Mouse (Mus musculus): Measurements from ENCODE around the gene Gm5617.
"Not testable (repeated sequence)": the region's sequence is repeated elsewhere in the genome, so short reads cannot be mapped to it uniquely, and the experiment has no call there.

Gene Gm5617

GRCm38 (mm10) chr9:48494817-48495547 lies at the start of gene Gm5617, which contains the start of gene Rbm7:
TSS of gene Gm5617 (plus strand) at chr9:48495442.
TSS of gene Rbm7 (minus strand) at chr9:48495299.
- DNase-seq, result peak; percentile 94 to 96

DNA sequence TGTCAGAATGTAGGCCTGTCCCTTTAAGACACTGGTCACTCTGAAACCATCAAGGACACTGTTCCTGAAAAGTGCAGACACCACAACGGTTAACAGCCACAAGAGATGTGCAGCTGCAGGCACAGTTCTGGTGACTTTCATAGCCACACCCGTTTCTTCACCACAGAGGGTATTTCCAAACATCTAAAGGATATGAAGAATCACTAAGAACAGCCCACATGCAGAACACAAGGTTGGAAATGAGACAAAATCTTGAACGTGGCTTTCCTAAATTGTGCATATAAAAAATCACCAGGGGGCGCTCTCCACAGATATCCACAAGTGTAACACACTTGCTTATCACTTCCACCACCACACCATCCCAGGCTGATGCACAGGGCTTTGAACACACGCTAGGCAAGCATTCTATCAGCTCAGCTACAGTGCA lies 47.4 kb upstream of the Gm5617 start:
- peak in 1 of 2 experiments; percentile 6 for DNase-seq

- DNase-seq, result no peak
These were observed 45.2 kb upstream of the Gm5617 start for GRCm38 (mm10) chr9:48450066-48450465.

DNA sequence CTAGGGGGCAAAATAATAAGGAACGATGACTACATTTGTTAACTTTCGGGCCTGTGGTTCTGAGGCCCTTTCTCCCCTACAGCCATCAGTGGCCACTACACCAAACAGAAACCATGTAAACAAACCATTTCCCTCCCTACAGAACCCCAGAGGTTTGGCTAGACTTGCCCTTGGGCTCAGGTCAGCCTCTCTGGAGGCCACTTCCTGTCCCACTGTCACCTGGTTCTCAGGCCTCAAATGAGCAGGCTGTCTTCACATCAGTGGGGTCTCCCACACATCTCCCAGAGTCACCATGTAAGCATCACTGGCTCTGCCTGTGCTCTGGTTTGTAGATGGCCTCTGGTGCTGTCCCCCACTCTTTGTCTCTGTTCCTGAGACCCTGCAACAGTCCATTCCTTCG lies 39.3 kb upstream of the Gm5617 start:
- no peak for DNase-seq

GRCm38 (mm10) chr9:48458879-48459278 lies 36.4 kb upstream of the Gm5617 start:
- DNase-seq, result no peak

DNA sequence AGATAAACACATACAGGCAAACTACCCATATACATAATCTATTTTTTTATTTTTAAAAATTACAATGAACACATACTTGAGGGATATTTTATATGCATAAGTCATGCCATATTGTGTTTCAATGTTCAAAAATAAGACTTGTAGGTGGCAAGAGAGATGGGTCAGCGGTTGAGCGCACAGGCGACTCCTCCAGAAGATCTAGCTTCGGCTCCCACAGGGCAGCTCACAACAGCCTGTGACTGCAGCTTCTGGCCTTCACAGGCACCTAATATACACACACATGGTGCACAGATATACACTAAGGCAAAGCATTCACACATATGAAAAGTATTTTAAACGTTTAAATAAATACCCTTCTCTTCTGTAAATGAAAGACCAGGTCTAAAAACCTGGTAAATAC lies 35.9 kb upstream of the Gm5617 start:
- no peak for DNase-seq

GRCm38 (mm10) chr9:48460720-48461119 lies 34.5 kb upstream of the Gm5617 start:
- DNase-seq, result no peak

- no peak for DNase-seq
These were observed 33.7 kb upstream of the Gm5617 start for GRCm38 (mm10) chr9:48461545-48461944.

DNA sequence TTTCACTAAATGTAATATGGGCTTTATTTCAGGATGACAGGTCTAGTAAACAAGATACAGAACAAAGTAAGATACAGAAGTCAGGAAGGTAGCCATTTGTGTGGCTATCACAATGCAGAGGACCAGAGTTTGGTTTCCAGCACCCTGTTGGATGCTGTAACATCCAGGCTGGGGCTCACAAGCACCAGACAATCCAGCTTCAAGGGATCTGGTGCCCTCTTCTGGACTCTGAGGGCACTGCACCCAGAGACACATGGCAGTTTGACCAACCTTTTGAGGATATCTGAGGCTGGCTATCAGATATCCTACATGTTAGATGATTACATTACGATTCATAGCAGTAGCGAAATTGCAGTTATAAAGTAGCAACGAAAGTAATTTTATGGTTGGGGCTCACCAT lies 29.6 kb upstream of the Gm5617 start:
- no peak for DNase-seq

DNA sequence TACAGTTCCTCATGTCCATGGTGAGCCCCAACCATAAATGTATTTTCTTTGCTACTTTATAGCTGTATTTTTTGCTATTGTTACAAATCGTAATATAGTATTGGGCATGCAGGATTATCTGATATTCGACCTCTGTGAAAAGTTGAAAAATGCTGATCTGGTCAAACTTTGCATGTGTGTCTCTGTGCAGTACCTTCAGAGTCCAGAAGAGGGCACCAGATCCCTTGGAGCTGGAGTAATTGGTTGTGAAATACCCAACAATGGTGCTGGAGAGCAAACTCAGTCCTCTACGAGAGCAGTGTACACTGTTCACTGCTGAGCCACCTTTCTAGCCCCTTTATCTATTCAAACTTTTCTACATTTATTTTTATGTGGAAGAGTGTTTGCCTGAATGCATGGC lies 28.4 kb upstream of the Gm5617 start:
- DNase-seq, result peak; percentile 64 to 72

- DNase-seq, result not testable (repeated sequence)
These were observed 27.8 kb upstream of the Gm5617 start for GRCm38 (mm10) chr9:48467471-48467870.

DNA sequence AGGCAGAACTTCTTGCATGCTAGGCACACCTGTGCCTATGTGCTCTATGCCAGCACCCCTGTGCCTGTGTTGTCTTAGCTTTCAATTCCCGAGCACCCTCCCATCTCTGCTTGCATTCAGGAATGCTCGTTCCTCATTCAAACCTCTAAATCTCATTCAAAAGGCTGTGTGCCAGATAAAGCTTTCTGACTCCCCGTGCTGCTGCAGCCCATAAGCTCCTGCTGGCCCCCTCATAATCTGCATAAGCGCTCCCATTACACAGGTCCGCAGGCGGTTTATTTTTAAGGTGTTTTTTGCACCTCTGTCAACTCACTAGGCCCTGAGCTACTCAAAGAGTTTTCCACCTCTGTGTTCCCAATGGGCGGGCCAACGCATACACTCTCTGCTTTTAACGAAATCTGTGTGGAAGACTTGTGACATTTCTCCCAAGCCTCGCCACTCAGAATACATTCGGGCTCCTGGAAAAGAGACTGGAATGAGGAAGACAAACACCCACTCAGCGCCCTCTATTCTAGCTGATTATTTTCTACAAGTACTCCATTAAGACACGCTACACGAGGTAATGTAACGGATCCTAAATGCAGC lies 22.7 kb upstream of the Gm5617 start:
- peak in 1 of 2 experiments; percentile 24 for DNase-seq

DNA sequence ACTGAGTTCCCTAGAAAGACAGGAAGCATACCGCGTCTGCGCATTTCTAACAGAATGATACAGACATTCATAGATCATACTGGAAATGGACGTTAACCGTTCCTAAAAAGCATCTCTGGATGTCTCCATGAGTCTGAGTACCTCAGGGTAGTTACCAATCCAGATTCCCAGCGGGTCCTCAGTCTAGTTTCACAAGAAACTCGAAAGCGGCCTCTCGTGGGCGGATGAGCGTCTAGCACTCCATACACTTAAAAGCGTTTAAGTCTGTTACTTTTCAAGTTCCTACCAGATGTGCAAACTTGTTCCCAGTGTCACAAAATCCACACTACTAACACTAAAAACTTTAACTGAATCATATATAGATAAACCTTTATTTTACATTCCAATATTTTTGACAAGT lies 22.1 kb upstream of the Gm5617 start:
- DNase-seq, result no peak

DNA sequence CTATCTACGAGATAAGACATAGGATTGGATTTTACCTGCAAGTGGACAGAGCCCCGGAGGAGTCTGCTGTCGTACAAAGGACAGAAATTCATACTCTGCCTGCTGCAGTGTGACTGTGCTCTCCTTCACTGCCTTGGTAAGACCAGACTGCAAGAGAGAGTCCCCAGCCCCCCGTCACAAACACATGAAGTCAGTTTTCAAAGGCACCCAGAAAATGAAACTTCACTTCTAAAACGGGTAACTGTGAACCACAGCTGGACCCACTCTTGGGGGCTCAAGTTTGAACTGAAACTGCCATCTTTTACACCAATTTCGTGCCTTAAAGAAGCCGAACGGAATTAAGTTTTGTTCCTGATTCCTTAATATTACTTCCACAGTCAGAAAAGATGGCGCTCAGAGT lies 20.9 kb upstream of the Gm5617 start:
- no peak for DNase-seq

DNA sequence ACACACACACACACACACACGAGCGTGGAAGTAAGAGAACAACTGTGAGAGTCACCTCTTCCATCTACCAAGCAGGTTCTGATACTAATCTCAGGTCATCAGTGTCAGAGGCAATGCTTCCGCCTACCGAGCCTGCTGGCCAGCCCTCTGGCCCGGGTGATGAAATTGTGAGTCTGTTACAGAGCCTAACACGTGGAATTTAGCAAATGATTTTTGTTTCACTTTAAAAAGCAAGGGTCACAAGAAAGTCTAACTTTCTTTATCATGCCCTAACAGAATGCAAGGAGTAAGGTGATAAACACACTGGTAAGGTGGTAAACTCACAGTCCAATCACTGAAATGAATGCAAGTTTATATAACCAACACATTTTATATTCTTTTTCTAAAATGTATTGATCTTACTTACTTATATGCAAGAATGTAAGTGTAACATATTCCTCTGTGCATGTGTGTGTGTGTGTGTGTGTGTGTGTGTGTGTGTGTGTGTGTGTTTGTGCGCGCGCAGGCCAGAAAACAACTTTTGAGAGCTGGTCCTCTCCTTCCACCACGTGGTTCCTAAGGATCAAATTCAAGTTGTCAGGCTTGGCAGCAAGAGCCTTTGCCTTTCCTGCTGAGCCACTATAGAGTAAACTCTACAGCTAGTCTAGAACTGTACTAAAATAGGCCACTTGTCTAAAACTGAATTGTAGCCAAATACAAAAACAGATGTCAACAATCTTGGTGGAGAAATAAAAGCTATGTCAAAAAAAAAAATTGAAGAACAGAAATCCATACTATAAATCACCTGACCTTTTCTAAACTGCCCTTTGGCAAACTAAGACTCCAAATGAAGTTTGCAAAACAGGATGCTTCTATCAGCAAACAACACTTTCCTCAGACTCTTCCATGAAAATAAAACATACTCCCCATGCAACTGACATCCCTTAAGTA lies 18.7 kb upstream of the Gm5617 start:
- DNase-seq, result peak; percentile 52 to 64

DNA sequence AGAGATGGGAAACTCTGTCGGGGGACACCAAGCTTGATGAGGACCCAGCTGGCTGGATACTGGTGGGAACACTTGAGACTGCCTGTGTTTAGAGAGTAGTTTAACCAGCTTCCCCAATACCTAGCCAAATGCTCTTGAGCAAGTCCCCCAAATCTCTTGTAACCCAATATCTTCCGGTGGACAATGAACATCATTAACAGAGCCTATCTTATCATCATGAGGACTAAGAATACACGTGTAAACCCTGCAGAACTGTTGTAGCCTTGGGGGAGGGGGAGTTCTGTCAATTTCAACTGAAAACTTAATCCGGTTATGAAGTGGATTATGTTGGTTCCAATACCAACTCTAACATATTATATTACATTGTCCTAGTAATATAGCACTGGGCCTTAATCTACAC lies 16.4 kb upstream of the Gm5617 start:
- DNase-seq, result no peak

DNA sequence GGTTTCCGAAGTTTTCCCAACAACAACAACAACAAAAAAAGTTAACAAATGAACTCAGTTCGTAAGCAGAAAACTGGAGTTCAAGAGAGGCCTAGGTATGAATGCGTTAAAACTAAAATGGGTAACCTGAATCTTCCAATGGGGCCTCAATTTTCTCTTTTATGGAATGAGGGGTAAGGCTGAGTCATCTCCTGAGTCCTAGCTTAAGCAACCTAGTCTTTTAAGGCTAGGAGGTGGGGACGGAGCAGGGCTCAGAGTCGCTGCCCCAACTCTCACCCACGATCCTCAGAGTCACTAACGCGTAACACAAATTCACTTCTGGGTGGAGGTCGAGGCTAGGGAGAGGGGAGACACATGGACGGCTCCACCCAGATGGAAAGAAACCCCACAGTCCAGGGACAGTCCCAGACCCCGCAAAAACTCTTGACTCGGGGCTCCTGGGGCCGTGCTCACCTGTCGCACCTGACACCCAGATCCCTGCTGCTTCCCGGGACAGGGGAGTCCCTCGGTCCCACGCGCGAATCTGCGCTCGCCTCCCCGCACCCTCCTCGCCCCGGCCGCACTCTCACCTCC lies 15.3 kb upstream of the Gm5617 start:
- DNase-seq, result no peak

GRCm38 (mm10) chr9:48480411-48481213 lies 14.6 kb upstream of the Gm5617 start, which contains the start of gene Rexo2:
TSS of gene Rexo2 (minus strand) at chr9:48480623.
- peak; percentile 96 to 97 for DNase-seq

- DNase-seq, result peak; percentile 36 to 56
These were observed 13.8 kb upstream of the Gm5617 start for GRCm38 (mm10) chr9:48481214-48482134.

DNA sequence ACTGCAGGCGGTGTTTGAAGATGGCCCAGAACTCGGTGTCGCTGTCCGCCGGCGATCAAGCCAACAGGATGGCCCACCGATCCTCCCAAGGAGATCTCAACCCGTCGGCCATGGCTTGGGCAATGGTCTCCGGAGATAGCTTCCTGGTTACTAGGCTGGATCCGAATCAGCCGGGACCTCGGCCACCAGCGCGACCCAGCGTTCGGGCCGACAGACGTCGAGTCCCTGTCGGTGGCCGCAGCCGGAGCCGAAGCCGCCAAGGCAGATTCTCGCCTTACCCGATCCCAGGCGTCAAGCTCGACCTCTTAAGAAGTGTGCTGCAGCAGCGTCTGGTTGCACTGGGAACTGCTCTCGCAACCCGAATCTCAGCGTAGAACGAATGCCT lies 298 bp downstream of the Gm5617 start:
- no peak for DNase-seq

- no peak for DNase-seq
These were observed 6.0 kb downstream of the Gm5617 start for GRCm38 (mm10) chr9:48501192-48501591.

Measured in lung, adult 18-20 months (tissue).